Mouse (Mus musculus): ENCODE data around the gene Ndufv3.

DNA sequence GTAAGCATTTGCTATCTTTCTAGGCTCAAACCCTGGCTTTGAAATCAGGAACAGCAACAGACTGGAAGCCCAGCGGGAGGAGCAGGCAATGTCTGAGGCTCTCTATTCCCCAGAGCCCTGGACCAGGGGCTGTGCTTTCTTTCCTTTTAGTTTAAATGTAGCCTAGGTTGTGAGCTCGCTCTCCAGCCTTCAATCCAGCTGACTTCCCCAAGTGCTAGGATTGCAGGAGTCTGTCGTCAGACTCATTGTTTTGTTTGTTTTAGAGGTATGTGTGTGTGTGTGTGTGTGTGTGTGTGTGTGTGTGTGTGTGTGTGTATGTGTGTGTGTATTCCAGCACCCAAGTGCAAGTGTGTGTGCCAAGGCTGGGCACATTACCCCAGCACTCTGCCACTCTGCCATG lies 20.2 kb downstream of the Ndufv3 start:
- TF ChIP-seq CTCF (IDR thresholded peaks at IDR 0.05; ENCODE audit: borderline replicate concordance, insufficient read depth, low read depth, low read length) (no peak), POLR2A (IDR thresholded peaks at IDR 0.05; ENCODE audit: borderline replicate concordance, insufficient read depth, low read length) (no peak)

All from cerebellum, adult 2 months (tissue).